Mouse (Mus musculus) adrenal gland, postnatal 14 days (tissue): Measurements from ENCODE around the gene Prss2. TPM values are rescaled to one million over a fixed set of nuclear protein-coding genes. Genes with fewer than 3 reads are reported as not detected.
"Not testable (repeated sequence)": the region's sequence is repeated elsewhere in the genome, so short reads cannot be mapped to it uniquely, and the experiment has no call there.

Source experiments
- DNase-seq: peaks from one replicate; pipeline ENCODE4 v3.0.0; 2021; ENCODE audit warnings: mixed read lengths
- long read RNA-seq, 2 experiments: library from polyadenylated mRNA; stranded (forward); transcript quantifications; one replicate each; pipeline ENCODE4 v2.0.0; 2021
- total RNA-seq: library from RNA; stranded (reverse); gene quantifications from 2 replicates; pipeline ENCODE4 v1.2.3, GENCODE M21; 2021

Prss2 gene
- total RNA-seq = 0.44 TPM in 1 of 2 replicates, not detected in the other
- long read RNA-seq, experiment 1 = 0 reads
- long read RNA-seq, experiment 2 = 0 reads

- DNase-seq = no peak
Measured at GRCm38 (mm10) chr6:41521487-41521886, at the start of gene Prss2. Gene Prss2 (plus strand): TSS chr6:41521787.

- DNase-seq = no peak
Measured at GRCm38 (mm10) chr6:41499374-41499773, 22.2 kb upstream of the Prss2 start.

- no peak for DNase-seq
Measured at GRCm38 (mm10) chr6:41504915-41505314, 16.7 kb upstream of the Prss2 start.

- no peak for DNase-seq
Measured at GRCm38 (mm10) chr6:41505323-41505722, 16.3 kb upstream of the Prss2 start.

GRCm38 (mm10) chr6:41518017-41518524, 3.5 kb upstream of the Prss2 start:
- no peak for DNase-seq

GRCm38 (mm10) chr6:41526453-41526852, 4.9 kb downstream of the Prss2 start:
- DNase-seq = no peak

GRCm38 (mm10) chr6:41527402-41527801, 5.8 kb downstream of the Prss2 start:
- DNase-seq = no peak

GRCm38 (mm10) chr6:41529987-41530386, 8.4 kb downstream of the Prss2 start:
- DNase-seq = peak; percentile 22

GRCm38 (mm10) chr6:41532181-41532580, 10.6 kb downstream of the Prss2 start:
- no peak for DNase-seq

GRCm38 (mm10) chr6:41532687-41533284, 11.2 kb downstream of the Prss2 start:
- DNase-seq = no peak

GRCm38 (mm10) chr6:41537376-41537775, 15.8 kb downstream of the Prss2 start:
- no peak for DNase-seq

- DNase-seq = not testable (repeated sequence)
Measured at GRCm38 (mm10) chr6:41538296-41538695, 16.7 kb downstream of the Prss2 start.

- no peak for DNase-seq
Measured at GRCm38 (mm10) chr6:41540746-41541145, 19.2 kb downstream of the Prss2 start.

- DNase-seq = no peak
Measured at GRCm38 (mm10) chr6:41541746-41542145, 20.2 kb downstream of the Prss2 start.

GRCm38 (mm10) chr6:41542983-41543382, 21.4 kb downstream of the Prss2 start:
- DNase-seq = no peak

GRCm38 (mm10) chr6:41543411-41544050, 21.9 kb downstream of the Prss2 start:
- peak; percentile 23 for DNase-seq

GRCm38 (mm10) chr6:41544381-41544924, 22.9 kb downstream of the Prss2 start:
- DNase-seq = no peak

GRCm38 (mm10) chr6:41545266-41545665, 23.7 kb downstream of the Prss2 start:
- no peak for DNase-seq

- no peak for DNase-seq
Measured at GRCm38 (mm10) chr6:41547056-41547650, 25.6 kb downstream of the Prss2 start.

- DNase-seq = no peak
Measured at GRCm38 (mm10) chr6:41548286-41548685, 26.7 kb downstream of the Prss2 start.

GRCm38 (mm10) chr6:41553356-41554010, 31.9 kb downstream of the Prss2 start:
- DNase-seq = no peak
